Mouse (Mus musculus): ENCODE data around the gene Mcpt2. TPM values are rescaled to one million over a fixed set of nuclear protein-coding genes. Genes with fewer than 3 reads are reported as not detected.

Mcpt2 gene
- polyA plus RNA-seq, 1 experiment from 2014 or later, result not detected

DNA sequence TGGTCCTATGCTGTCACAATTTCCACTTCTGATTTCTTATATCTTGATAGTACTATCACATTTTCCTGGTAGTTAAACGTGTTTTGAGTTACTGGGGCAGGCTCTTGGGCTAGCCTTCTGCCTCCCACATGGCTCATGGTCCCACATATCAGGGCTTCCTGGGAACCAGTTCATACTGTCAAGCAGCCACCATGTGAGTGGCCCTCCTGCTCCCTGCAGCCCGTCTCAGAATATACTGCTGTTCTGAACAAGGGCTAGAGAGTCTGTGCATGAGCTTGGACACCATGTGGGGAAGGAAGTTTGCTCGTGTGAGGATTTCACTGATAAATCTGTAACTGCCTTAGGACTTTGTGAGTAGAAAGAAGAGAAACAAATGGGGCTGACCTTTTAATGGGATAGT lies 44.9 kb downstream of the Mcpt2 start:
- WGBS, result 71% methylated on average over 3 of the region's 3 CpGs
- H3K4me3 ChIP-seq, result no peak overlapping the region
- ATAC-seq (ENCODE audit: low FRiP score, low read depth), result no peak

DNA sequence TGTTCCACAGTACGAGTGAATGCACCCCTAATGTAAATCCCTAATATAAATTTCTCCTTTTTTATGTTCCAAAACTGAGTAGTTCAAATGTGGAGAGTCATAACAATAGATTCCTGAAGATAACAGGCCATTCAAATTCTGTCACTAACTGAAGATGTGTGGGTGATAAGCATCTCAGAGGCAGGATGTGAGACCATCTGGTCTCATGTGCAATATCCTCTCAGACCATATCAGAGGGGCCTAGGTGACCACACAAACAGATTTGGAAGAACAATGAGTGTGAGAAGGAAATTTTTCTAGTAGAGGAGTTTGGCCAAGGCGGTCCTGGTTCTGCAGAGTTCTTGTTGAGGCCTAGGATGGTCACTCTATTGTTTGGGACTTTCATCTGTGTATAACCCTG lies 51.5 kb downstream of the Mcpt2 start:
- WGBS, result 73% methylated on average over 2 of the region's 2 CpGs
- Histone ChIP-seq H3K36me3 (no peaks in the 10 kb centered on the region), H3K4me2 (replicated peaks) (no peak overlapping the region), H3K4me1 (no peaks in the 10 kb centered on the region), H3K9ac (no peak overlapping the region), H3K4me3 (no peak overlapping the region), H3K27ac (no peak overlapping the region), H3K27me3 (no peaks in the 10 kb centered on the region), H3K9me3 (no peaks in the 10 kb centered on the region)
- ATAC-seq (ENCODE audit: low FRiP score, low read depth), result no peak

More for the DNA sequence above, 44.9 kb downstream of the Mcpt2 start:
- no peaks in the 10 kb centered on the region for H3K36me3 ChIP-seq
- no peaks in the 10 kb centered on the region for H3K27me3 ChIP-seq
- no peak overlapping the region for H3K4me2 ChIP-seq (replicated peaks)
- no peaks in the 10 kb centered on the region for H3K4me1 ChIP-seq
- H3K9ac ChIP-seq, result no peak overlapping the region
- H3K27ac ChIP-seq, result no peak overlapping the region
- no peaks in the 10 kb centered on the region for H3K9me3 ChIP-seq

Small RNAs within 50 kb of the gene (microRNA-seq; reads per million reads assigned to microRNA genes)
- gene Mir6949, result not detected

Other genes with a start within 250 kb of the Mcpt2 start
- gene Nfatc4, start 218.9 kb upstream of the Mcpt2 start, polyA plus RNA-seq (2015; fragmentation: Nextera tagmentation; extraction: Ambion mirVana), result 124 and 128 TPM in 2 replicates
- 28.2 and 34.2 TPM in 2 replicates for gene Nynrin, start 188.0 kb upstream of the Mcpt2 start, polyA plus RNA-seq (2015; fragmentation: Nextera tagmentation; extraction: Ambion mirVana)
- gene Cbln3, start 157.6 kb upstream of the Mcpt2 start, polyA plus RNA-seq (2015; fragmentation: Nextera tagmentation; extraction: Ambion mirVana), result 0.17 and 0.31 TPM in 2 replicates
- 24.2 and 25.5 TPM in 2 replicates for gene Khnyn, start 157.1 kb upstream of the Mcpt2 start, polyA plus RNA-seq (2015; fragmentation: Nextera tagmentation; extraction: Ambion mirVana)
- gene Sdr39u1, start 141.7 kb upstream of the Mcpt2 start, polyA plus RNA-seq (2015; fragmentation: Nextera tagmentation; extraction: Ambion mirVana), result 98.8 and 104 TPM in 2 replicates
- gene Cma1, start 97.4 kb upstream of the Mcpt2 start, polyA plus RNA-seq (2015; fragmentation: Nextera tagmentation; extraction: Ambion mirVana), result 10.7 and 11.9 TPM in 2 replicates
- gene Cma2, start 91.1 kb upstream of the Mcpt2 start, polyA plus RNA-seq (2015; fragmentation: Nextera tagmentation; extraction: Ambion mirVana), result not detected in 2 replicates
- gene Mcpt1, start 24.1 kb upstream of the Mcpt2 start, polyA plus RNA-seq (2015; fragmentation: Nextera tagmentation; extraction: Ambion mirVana), result not detected in 2 replicates
- not detected in 2 replicates for gene Mcpt9, start 11.5 kb upstream of the Mcpt2 start, polyA plus RNA-seq (2015; fragmentation: Nextera tagmentation; extraction: Ambion mirVana)
- gene Mcpt4, start 20.3 kb downstream of the Mcpt2 start, polyA plus RNA-seq (2015; fragmentation: Nextera tagmentation; extraction: Ambion mirVana), result 0.13 TPM in 1 of 2 replicates, not detected in the other
- gene Mcpt8, start 43.2 kb downstream of the Mcpt2 start, polyA plus RNA-seq (2015; fragmentation: Nextera tagmentation; extraction: Ambion mirVana), result 0.61 and 0.70 TPM in 2 replicates
- gene Ctsg, start 60.5 kb downstream of the Mcpt2 start, polyA plus RNA-seq (2015; fragmentation: Nextera tagmentation; extraction: Ambion mirVana), result 0.57 TPM in 1 of 2 replicates, not detected in the other
- gene Gzme, start 78.6 kb downstream of the Mcpt2 start, polyA plus RNA-seq (2015; fragmentation: Nextera tagmentation; extraction: Ambion mirVana), result not detected in 2 replicates
- not detected in 2 replicates for gene Gzmd, start 90.6 kb downstream of the Mcpt2 start, polyA plus RNA-seq (2015; fragmentation: Nextera tagmentation; extraction: Ambion mirVana)
- gene Gzmg, start 117.5 kb downstream of the Mcpt2 start, polyA plus RNA-seq (2015; fragmentation: Nextera tagmentation; extraction: Ambion mirVana), result not detected in 2 replicates
- gene Gzmn, start 132.6 kb downstream of the Mcpt2 start, polyA plus RNA-seq (2015; fragmentation: Nextera tagmentation; extraction: Ambion mirVana), result not detected in 2 replicates
- not detected in 2 replicates for gene Gzmf, start 169.4 kb downstream of the Mcpt2 start, polyA plus RNA-seq (2015; fragmentation: Nextera tagmentation; extraction: Ambion mirVana)
- gene Gzmc, start 192.6 kb downstream of the Mcpt2 start, polyA plus RNA-seq (2015; fragmentation: Nextera tagmentation; extraction: Ambion mirVana), result not detected in 2 replicates
- gene Gzmb, start 220.2 kb downstream of the Mcpt2 start, polyA plus RNA-seq (2015; fragmentation: Nextera tagmentation; extraction: Ambion mirVana), result 1.1 and 1.2 TPM in 2 replicates

All from limb, embryonic 13.5 days (tissue).